In the genomic region with DNA sequence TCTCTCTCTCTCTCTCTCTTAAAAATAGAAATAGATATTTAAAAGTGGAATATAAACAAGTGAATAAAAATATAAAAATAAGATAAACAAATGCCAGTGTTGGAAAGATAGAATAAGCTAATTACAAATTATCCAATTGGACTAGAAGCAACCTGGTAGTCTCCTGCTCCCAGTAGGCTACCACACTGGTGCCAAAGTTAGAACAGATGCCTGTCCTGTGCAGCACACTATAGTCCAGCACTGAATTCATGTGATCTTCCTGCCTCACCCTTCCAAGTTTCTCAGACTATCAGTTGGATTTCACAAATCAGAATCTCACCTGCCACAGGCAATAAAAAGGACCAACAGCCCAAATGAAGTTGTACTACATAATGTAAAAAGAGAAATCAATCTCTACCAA, we compare ENCODE assay signal across 11 mouse cellular contexts.
"Had no signal": no experiment of that assay in that cellular context is flagged by ENCODE, and none has a peak within 500 bp of the region (broad histone marks: within the 10 kb centered on the region; RNA-seq: fewer than 3 reads in every experiment).

No protein-coding gene starts in this region.

- H3K4me1 ChIP-seq: limb, embryonic 10.5 days; lung, embryonic 15.5 days; midbrain, embryonic 12.5 days; stomach, embryonic 15.5 days had no signal

- H3K27ac ChIP-seq: left cerebral cortex, adult 2 months; limb, embryonic 10.5 days; lung, embryonic 15.5 days; macrophage; midbrain, embryonic 12.5 days; stomach, embryonic 15.5 days had no signal

- H3K27me3 ChIP-seq: lung, embryonic 15.5 days; midbrain, embryonic 12.5 days; stomach, embryonic 15.5 days had no signal

- DNase-seq: kidney, postnatal 14 days; lung, postnatal 14 days; right cerebral cortex, postnatal 14 days; thymus, adult 2 months; thymus, postnatal 25 days had no signal

- H3K4me3 ChIP-seq: left cerebral cortex, adult 2 months; limb, embryonic 10.5 days; lung, embryonic 15.5 days; midbrain, embryonic 12.5 days; stomach, embryonic 15.5 days had no signal
